Mouse (Mus musculus) adrenal gland, postnatal 14 days (tissue): ENCODE data around the gene Josd1. TPM values are rescaled to one million over a fixed set of nuclear protein-coding genes. Genes with fewer than 3 reads are reported as not detected.

Experiments
- DNase-seq: peaks from one replicate; pipeline ENCODE4 v3.0.0; 2021; ENCODE audit warnings: mixed read lengths
- long read RNA-seq, 2 experiments: library from polyadenylated mRNA; stranded (forward); transcript quantifications; one replicate each; pipeline ENCODE4 v2.0.0; 2021
- total RNA-seq: library from RNA; stranded (reverse); gene quantifications from 2 replicates; pipeline ENCODE4 v1.2.3, GENCODE M21; 2021

Josd1 gene
- 38.0 and 43.9 TPM in 2 replicates for total RNA-seq
- long read RNA-seq, experiment 1, transcript Josd1-201 (4 exons, 3,440 nt) = major isoform, 16 of 25 reads
- long read RNA-seq, experiment 1, partial matches to known transcripts = 1 of 25 reads
- long read RNA-seq, experiment 1, other reads (novel, unspliced or antisense) = 8 of 25 reads
- long read RNA-seq, experiment 2, transcript Josd1-201 (4 exons, 3,440 nt) = major isoform, 13 of 24 reads
- long read RNA-seq, experiment 2, partial matches to known transcripts = 1 of 24 reads
- long read RNA-seq, experiment 2, other reads (novel, unspliced or antisense) = 10 of 24 reads

- DNase-seq = peak; percentile 98
These were observed at the start of gene Josd1 for GRCm38 (mm10) chr15:79687646-79688267. Josd1 (minus strand) TSS chr15:79687919.

GRCm38 (mm10) chr15:79734311-79734710, 46.6 kb upstream of the Josd1 start:
- DNase-seq = peak; percentile 63

- DNase-seq = peak; percentile 50
These were observed 45.9 kb upstream of the Josd1 start for GRCm38 (mm10) chr15:79733640-79734039.

GRCm38 (mm10) chr15:79733192-79733591, 45.5 kb upstream of the Josd1 start:
- no peak for DNase-seq

- DNase-seq = no peak
These were observed 43.8 kb upstream of the Josd1 start for GRCm38 (mm10) chr15:79731554-79731953.

- no peak for DNase-seq
These were observed 41.1 kb upstream of the Josd1 start for GRCm38 (mm10) chr15:79728731-79729388.

GRCm38 (mm10) chr15:79728311-79728710, 40.6 kb upstream of the Josd1 start:
- DNase-seq = no peak

GRCm38 (mm10) chr15:79727840-79728239, 40.1 kb upstream of the Josd1 start:
- DNase-seq = no peak

GRCm38 (mm10) chr15:79725190-79725789, 37.6 kb upstream of the Josd1 start:
- no peak for DNase-seq

- DNase-seq = peak; percentile 75
These were observed 35.7 kb upstream of the Josd1 start for GRCm38 (mm10) chr15:79723439-79723838.

GRCm38 (mm10) chr15:79720796-79721195, 33.1 kb upstream of the Josd1 start:
- DNase-seq = no peak

GRCm38 (mm10) chr15:79720267-79720666, 32.5 kb upstream of the Josd1 start:
- no peak for DNase-seq

GRCm38 (mm10) chr15:79716710-79717109, 29.0 kb upstream of the Josd1 start:
- DNase-seq = no peak

- no peak for DNase-seq
These were observed 27.9 kb upstream of the Josd1 start for GRCm38 (mm10) chr15:79715646-79716045.

- DNase-seq = no peak
These were observed 20.6 kb upstream of the Josd1 start for GRCm38 (mm10) chr15:79708229-79708822.

GRCm38 (mm10) chr15:79706603-79707214, 19.0 kb upstream of the Josd1 start:
- no peak for DNase-seq

- DNase-seq = no peak
These were observed 10.0 kb upstream of the Josd1 start for GRCm38 (mm10) chr15:79697558-79698187.

GRCm38 (mm10) chr15:79697011-79697410, 9.3 kb upstream of the Josd1 start:
- DNase-seq = no peak

- no peak for DNase-seq
These were observed 8.8 kb upstream of the Josd1 start for GRCm38 (mm10) chr15:79696508-79696907.

GRCm38 (mm10) chr15:79695516-79695915, 7.8 kb upstream of the Josd1 start:
- DNase-seq = no peak

- DNase-seq = no peak
These were observed 6.8 kb upstream of the Josd1 start for GRCm38 (mm10) chr15:79694512-79694911.

GRCm38 (mm10) chr15:79693740-79694139, 6.0 kb upstream of the Josd1 start:
- DNase-seq = no peak
